Mouse (Mus musculus) erythroblast, embryonic 14.5 days (primary cell): Measurements from ENCODE around the gene Sycp2.

ENCODE experiments used
- GATA1 ChIP-seq: IDR thresholded peaks from 2 replicates; pipeline ENCODE4 v1.6.1; 2012; ENCODE audit warnings: low read length, inconsistent platforms, mixed read lengths
- TAL1 ChIP-seq: IDR thresholded peaks from 3 replicates; pipeline ENCODE4 v1.6.1; 2012; ENCODE audit warnings: low read length, inconsistent platforms, mixed read lengths

GRCm38 (mm10) chr2:178423223-178423622 lies 15.7 kb upstream of the Sycp2 start:
- TF ChIP-seq TAL1 (no peak), GATA1 (no peak)
